Mouse (Mus musculus) intestine, postnatal 0 days (tissue): ENCODE results near the gene Wdr20. TPM values are rescaled to one million over a fixed set of nuclear protein-coding genes. Genes with fewer than 3 reads are reported as not detected.

ENCODE experiments used
- ATAC-seq: fragments of 200-750 bp; cut with Nextera tagmentation; 2 replicates; pipeline ENCODE4 v1.8.0; 2017; ENCODE audit warnings: mild to moderate bottlenecking, moderate TSS enrichment, moderate library complexity
- H3K27ac ChIP-seq: fragments of 300-500 bp; sonication (generic); 2 replicates; pipeline ENCODE4 v1.5.1; 2014; ENCODE audit warnings: mild to moderate bottlenecking, low read depth, low read length, moderate library complexity
- H3K27me3 ChIP-seq: fragments of 300-500 bp; sonication (generic); replicated peaks from 2 replicates; pipeline ENCODE4 v1.6.1; 2014; ENCODE audit warnings: low read length, mixed read lengths; ENCODE audit not compliant: control insufficient read depth, insufficient read depth
- H3K36me3 ChIP-seq: fragments of 300-500 bp; sonication (generic); 2 replicates; pipeline ENCODE4 v1.6.1; 2014; ENCODE audit warnings: mild to moderate bottlenecking, moderate library complexity; ENCODE audit not compliant: control insufficient read depth, insufficient read depth
- H3K4me1 ChIP-seq: fragments of 300-500 bp; sonication (generic); replicated peaks from 2 replicates; pipeline ENCODE4 v1.6.1; 2014; ENCODE audit warnings: antibody characterized with exemption, low read length, mixed read lengths; ENCODE audit not compliant: control insufficient read depth, insufficient read depth
- H3K4me2 ChIP-seq: fragments of 300-500 bp; sonication (generic); replicated peaks from 2 replicates; pipeline ENCODE4 v1.6.1; 2014; ENCODE audit warnings: low read depth, mild to moderate bottlenecking, moderate library complexity
- H3K4me3 ChIP-seq: fragments of 300-500 bp; sonication (generic); 2 replicates; pipeline ENCODE4 v1.5.1; 2014; ENCODE audit warnings: low read depth, low read length
- H3K9ac ChIP-seq: fragments of 300-500 bp; sonication (generic); 2 replicates; pipeline ENCODE4 v1.6.1; 2014; ENCODE audit warnings: mild to moderate bottlenecking, low read depth, low read length
- H3K9me3 ChIP-seq: fragments of 300-500 bp; sonication (generic); 2 replicates; pipeline ENCODE4 v1.6.1; 2016; ENCODE audit warnings: mixed run types; ENCODE audit not compliant: control insufficient read depth
- CTCF ChIP-seq: sonication (generic); IDR thresholded peaks from 2 replicates; pipeline ENCODE4 v1.5.1; 2016; ENCODE audit warnings: low read depth, mild to moderate bottlenecking, control low read depth, antibody characterized with exemption, moderate library complexity
- WGBS: fragments of 180-500 bp; shearing (Covaris S2); extraction: QIAGEN DNeasy Blood & Tissue Kit; methylation state at CpG from one replicate; pipeline ENCODE4 v1.1.7; 2014; 5-methylcytosine and 5-hydroxymethylcytosine counted together
- polyA plus RNA-seq: library from polyadenylated mRNA; unstranded; fragments of >200 nt; fragmentation: Nextera tagmentation; extraction: Ambion mirVana; gene quantifications from 2 replicates; pipeline ENCODE4 v1.2.1, GENCODE M21; 2015

Wdr20 gene
- polyA plus RNA-seq, 1 experiment from 2014 or later: 12.3 TPM

- H3K27ac ChIP-seq: no peak overlapping the region
- no peak overlapping the region for H3K4me3 ChIP-seq
- no peak overlapping the region for H3K4me2 ChIP-seq
- no peaks in the 10 kb centered on the region for H3K4me1 ChIP-seq
- no peaks in the 10 kb centered on the region for H3K27me3 ChIP-seq
- WGBS: 72% methylated on average over 6 of the region's 6 CpGs
- no peak for TF ChIP-seq CTCF
- H3K36me3 ChIP-seq: peaks cover 18% of the 10 kb centered on the region
- H3K9ac ChIP-seq: no peak overlapping the region
- no peaks in the 10 kb centered on the region for H3K9me3 ChIP-seq
- ATAC-seq: no peak
Observed at GRCm38 (mm10) chr12:110795035-110795434, 57.3 kb downstream of the Wdr20 start.

GRCm38 (mm10) chr12:110796748-110797147 is 59.0 kb downstream of the Wdr20 start:
- 0 out of 2 replicates have a peak, but pooled peaks have one; percentile 17 for TF ChIP-seq CTCF
- Histone ChIP-seq H3K27me3 (no peaks in the 10 kb centered on the region), H3K9me3 (no peaks in the 10 kb centered on the region), H3K9ac (no peak overlapping the region), H3K36me3 (peaks cover 18% of the 10 kb centered on the region), H3K27ac (no peak overlapping the region; the same call in 1 of the 2 replicates), H3K4me2 (no peak overlapping the region), H3K4me1 (no peaks in the 10 kb centered on the region), H3K4me3 (no peak overlapping the region)
- 46% methylated on average over 6 of the region's 6 CpGs for WGBS
- ATAC-seq: peak; percentile 66

DNA sequence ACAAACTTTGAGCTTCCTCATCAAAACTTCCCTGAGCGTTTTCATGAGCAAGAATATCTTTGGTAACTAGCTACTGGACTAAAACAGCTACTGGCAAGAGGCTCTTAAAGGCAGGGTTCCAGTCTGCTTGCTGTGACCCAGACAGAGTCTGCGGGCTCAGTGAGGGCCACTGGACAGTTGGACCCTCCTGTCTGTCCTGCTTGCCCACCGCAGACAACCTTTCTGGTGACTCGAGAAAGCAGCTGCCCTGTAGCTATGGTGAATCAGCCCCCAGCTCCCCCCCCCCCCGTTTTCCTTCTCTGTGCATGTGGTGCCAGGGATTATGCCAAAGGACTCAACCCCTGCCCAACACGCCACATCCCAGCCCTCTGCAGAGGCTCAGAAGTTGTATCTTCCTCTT is 59.5 kb downstream of the Wdr20 start:
- Histone ChIP-seq H3K27ac (no peak overlapping the region), H3K9me3 (no peaks in the 10 kb centered on the region), H3K4me1 (no peaks in the 10 kb centered on the region), H3K27me3 (no peaks in the 10 kb centered on the region), H3K36me3 (peaks cover 18% of the 10 kb centered on the region), H3K4me2 (no peak overlapping the region), H3K9ac (no peak overlapping the region), H3K4me3 (no peak overlapping the region)
- WGBS: 86% methylated on average over 6 of the region's 6 CpGs
- no peak for TF ChIP-seq CTCF
- ATAC-seq: no peak

DNA sequence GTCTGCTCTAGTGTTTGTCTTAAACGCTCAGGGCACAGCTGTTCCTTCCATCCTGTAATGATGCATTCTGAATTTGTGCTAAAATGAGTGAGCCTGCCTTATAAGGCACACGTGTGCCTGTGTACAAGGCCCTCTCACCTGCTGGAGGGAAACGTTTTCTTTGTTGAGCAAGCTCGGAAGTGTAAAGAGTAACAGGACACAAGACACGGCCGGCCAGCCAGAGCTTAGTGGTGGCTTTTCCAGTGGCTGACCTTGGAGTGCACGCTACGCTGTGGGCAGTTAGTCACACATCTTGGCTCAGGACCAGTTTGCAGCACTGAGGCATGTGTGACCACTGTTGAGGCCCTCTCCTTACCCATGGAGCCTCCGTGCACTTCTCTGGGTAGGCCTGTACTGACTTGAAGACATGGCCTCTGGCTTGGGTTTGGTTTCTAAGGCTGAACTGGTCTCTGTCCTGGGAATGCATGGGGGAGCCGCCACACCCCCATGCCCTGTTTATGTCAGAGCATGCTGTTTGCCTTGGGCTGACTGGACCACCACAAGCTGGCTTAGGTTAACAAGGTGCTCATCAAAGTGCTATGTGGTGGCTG is 60.2 kb downstream of the Wdr20 start:
- Histone ChIP-seq H3K9ac (no peak overlapping the region), H3K36me3 (peaks cover 11% of the 10 kb centered on the region), H3K4me3 (no peak overlapping the region), H3K4me1 (no peaks in the 10 kb centered on the region), H3K27me3 (no peaks in the 10 kb centered on the region), H3K27ac (no peak overlapping the region), H3K4me2 (no peak overlapping the region), H3K9me3 (no peaks in the 10 kb centered on the region)
- no peak for ATAC-seq
- no peak for TF ChIP-seq CTCF
- WGBS: 88% methylated on average over 10 of the region's 10 CpGs

DNA sequence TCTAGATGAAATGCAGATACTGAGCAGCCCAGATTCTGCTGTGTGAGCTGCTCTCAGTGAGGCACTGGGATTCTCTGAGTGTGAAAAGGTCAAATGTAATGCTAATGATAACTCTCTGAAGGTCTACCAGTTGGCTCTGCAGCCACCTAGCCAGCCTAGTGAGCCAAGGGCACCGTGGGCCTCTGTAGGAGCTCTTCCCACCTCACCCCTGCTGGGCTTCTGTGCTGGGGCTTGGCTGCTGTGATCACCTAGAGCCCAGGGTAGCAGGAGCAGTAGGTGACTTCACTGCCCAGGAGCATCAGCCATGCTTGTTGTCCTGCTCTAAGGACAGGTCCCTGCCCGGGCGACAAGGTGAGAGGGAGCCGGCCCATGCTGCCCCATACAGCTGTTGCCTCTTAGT is 61.5 kb downstream of the Wdr20 start:
- WGBS: 89% methylated on average over 4 of the region's 4 CpGs
- H3K36me3 ChIP-seq: 0 out of 2 replicates have a peak, but pooled peaks cover 6% of the 10 kb centered on the region
- ATAC-seq: no peak
- H3K4me2 ChIP-seq: no peak overlapping the region
- no peaks in the 10 kb centered on the region for H3K27me3 ChIP-seq
- no peak overlapping the region for H3K9ac ChIP-seq
- H3K4me3 ChIP-seq: no peak overlapping the region
- H3K4me1 ChIP-seq: no peaks in the 10 kb centered on the region
- TF ChIP-seq CTCF: no peak
- H3K27ac ChIP-seq: no peak overlapping the region
- no peaks in the 10 kb centered on the region for H3K9me3 ChIP-seq

- Histone ChIP-seq H3K4me3 (no peak overlapping the region), H3K9ac (no peak overlapping the region), H3K27ac (no peak overlapping the region), H3K27me3 (no peaks in the 10 kb centered on the region), H3K4me1 (no peaks in the 10 kb centered on the region), H3K9me3 (no peaks in the 10 kb centered on the region), H3K4me2 (no peak overlapping the region), H3K36me3 (0 out of 2 replicates have a peak, but pooled peaks cover 6% of the 10 kb centered on the region)
- ATAC-seq: no peak
- 75% methylated on average over 10 of the region's 10 CpGs for WGBS
- no peak for TF ChIP-seq CTCF
Observed at GRCm38 (mm10) chr12:110801876-110802464, 64.2 kb downstream of the Wdr20 start.
